Mouse (Mus musculus) CH12.LX (cell line): ENCODE measurements at regions not wholly inside any gene's neighbourhood (a gene's known extent, or its start where the extent isn't known, plus 50 kb on each side); places are given as distances from the start of the nearest gene placed in this dataset.

Source experiments
- CHD2 ChIP-seq: IDR thresholded peaks from 2 replicates; pipeline ENCODE4 v1.6.1; 2011; ENCODE audit warnings: low read length, improper control_type of control experiment
- CTCF ChIP-seq, 2 experiments: IDR thresholded peaks in 1 of 2; conservative IDR thresholded peaks in 1 of 2; 2 replicates each; pipeline ENCODE4 v1.5.1; 2011 to 2012; ENCODE audit warnings: low read depth in 2 of 2, low read length in 2 of 2, improper control_type of control experiment in 1 of 2, inconsistent platforms in 1 of 2, mild to moderate bottlenecking in 1 of 2, moderate library complexity in 1 of 2
- ETS1 ChIP-seq: conservative IDR thresholded peaks from 2 replicates; pipeline ENCODE4 v1.6.1; 2012; ENCODE audit warnings: low read depth, mild to moderate bottlenecking, inconsistent platforms, low read length, improper control_type of control experiment, moderate library complexity
- MAX ChIP-seq: IDR thresholded peaks from 2 replicates; pipeline ENCODE4 v1.6.1; 2011; ENCODE audit warnings: low read length, improper control_type of control experiment
- NELFE ChIP-seq: IDR thresholded peaks from 2 replicates; pipeline ENCODE4 v1.6.1; 2011; ENCODE audit warnings: low read depth, low read length, improper control_type of control experiment
- POLR2A ChIP-seq: IDR thresholded peaks from 2 replicates; pipeline ENCODE4 v1.6.1; 2011; ENCODE audit warnings: low read depth, mild to moderate bottlenecking, improper control_type of control experiment, low read length
- SMC3 ChIP-seq: IDR thresholded peaks from 2 replicates; pipeline ENCODE4 v1.6.1; 2011; ENCODE audit warnings: low read depth, low read length, improper control_type of control experiment
- USF1 ChIP-seq: IDR thresholded peaks from 2 replicates; pipeline ENCODE4 v1.6.1; 2014; ENCODE audit warnings: low read depth, mild to moderate bottlenecking, inconsistent platforms, low read length, improper control_type of control experiment
- USF2 ChIP-seq: conservative IDR thresholded peaks from 2 replicates; pipeline ENCODE4 v1.6.1; 2011; ENCODE audit warnings: low read depth, low read length, improper control_type of control experiment

GRCm38 (mm10) chr1:122357015-122357414 lies 789.2 kb upstream of the Ddx18 start:
- TF ChIP-seq SMC3 (no peak), CHD2 (no peak), CTCF (conservative IDR thresholded peaks at IDR 0.05 in 1 of 2, IDR thresholded peaks at IDR 0.05 in 1 of 2; ENCODE audit: low read depth in 2 of 2, low read length in 2 of 2) (no peak), ETS1 (no peak), MAX (no peak), USF1 (no peak), POLR2A (no peak), USF2 (no peak), NELFE (no peak)
